Mouse (Mus musculus) retina, embryonic 14.5 days (tissue): ENCODE measurements around the gene Coq6.
"Not testable (repeated sequence)": the region's sequence is repeated elsewhere in the genome, so short reads cannot be mapped to it uniquely, and the experiment has no call there.

Source experiments
- DNase-seq: peaks from one replicate; pipeline ENCODE4 v3.0.0-alpha.2; 2015; ENCODE audit warnings: low spot score

Coq6 gene

DNA sequence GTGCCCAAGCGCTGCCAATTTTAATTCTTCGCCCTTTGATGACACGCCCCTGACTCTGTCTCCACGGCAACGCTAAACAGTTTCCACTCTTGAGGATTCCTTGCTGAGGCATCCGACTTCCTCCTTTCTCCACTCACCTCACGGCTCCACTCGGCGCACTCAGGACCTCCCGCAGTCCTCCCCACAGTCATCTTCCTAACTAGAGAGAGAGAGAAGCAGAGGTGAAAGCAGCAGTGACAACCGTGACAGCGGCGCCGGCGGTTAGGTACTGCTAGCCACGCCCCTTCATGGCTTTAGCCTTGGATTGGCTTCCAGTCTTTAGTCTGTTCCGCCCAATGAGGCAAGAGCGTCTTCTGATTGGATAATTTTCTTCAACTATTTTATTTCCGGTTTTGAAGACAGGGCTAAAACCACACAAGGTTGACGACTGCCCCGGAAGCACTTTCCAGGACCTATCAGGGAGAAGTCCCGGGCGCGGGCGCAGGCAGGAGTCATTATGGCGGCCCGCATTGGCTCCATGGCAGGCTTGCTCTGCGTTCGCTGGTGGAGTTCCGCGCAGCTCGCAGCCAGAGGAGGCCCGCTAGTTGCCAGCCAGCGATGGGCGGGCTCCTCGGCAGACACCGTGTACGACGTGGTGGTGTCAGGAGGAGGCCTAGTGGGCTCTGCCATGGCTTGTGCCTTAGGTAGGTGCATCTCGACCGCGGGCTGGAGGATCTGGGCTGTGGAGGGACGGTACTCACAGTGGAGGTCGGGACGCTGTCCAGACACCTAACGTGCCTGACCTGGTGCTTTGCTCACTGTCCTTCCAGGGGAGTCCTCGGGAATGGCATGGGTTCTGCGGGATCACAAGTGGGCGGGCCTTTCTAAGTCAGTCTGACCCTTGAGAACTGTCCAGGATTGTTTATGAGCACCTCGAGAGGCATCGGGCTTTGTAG, at the start of gene Coq6, which contains the start of gene Fam161b:
TSS of gene Coq6 (plus strand) at position 103 of the 935 bp plus-strand sequence.
TSS of gene Fam161b (minus strand) at position 279 of the 935 bp plus-strand sequence.
- DNase-seq = peak; percentile 99

DNA sequence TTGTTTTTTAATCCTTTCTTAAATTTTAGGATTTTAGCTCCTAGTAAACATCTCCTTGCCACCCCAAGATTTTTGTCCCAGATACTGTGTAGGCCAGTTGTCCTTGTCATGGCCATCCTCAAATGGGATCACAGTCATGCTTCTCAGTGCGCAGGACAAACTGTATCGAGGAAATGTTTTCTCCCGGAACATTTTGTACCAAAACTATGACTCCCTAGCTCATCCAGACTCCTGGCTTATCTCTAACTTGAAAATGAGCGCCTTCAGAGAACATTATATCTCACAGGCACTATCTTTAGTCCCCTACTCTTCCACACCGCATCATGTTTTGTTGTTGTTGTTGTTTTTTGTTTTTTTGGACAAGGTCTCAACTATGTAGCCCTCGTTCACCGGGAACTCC, 45.5 kb upstream of the Coq6 start:
- no peak for DNase-seq

DNA sequence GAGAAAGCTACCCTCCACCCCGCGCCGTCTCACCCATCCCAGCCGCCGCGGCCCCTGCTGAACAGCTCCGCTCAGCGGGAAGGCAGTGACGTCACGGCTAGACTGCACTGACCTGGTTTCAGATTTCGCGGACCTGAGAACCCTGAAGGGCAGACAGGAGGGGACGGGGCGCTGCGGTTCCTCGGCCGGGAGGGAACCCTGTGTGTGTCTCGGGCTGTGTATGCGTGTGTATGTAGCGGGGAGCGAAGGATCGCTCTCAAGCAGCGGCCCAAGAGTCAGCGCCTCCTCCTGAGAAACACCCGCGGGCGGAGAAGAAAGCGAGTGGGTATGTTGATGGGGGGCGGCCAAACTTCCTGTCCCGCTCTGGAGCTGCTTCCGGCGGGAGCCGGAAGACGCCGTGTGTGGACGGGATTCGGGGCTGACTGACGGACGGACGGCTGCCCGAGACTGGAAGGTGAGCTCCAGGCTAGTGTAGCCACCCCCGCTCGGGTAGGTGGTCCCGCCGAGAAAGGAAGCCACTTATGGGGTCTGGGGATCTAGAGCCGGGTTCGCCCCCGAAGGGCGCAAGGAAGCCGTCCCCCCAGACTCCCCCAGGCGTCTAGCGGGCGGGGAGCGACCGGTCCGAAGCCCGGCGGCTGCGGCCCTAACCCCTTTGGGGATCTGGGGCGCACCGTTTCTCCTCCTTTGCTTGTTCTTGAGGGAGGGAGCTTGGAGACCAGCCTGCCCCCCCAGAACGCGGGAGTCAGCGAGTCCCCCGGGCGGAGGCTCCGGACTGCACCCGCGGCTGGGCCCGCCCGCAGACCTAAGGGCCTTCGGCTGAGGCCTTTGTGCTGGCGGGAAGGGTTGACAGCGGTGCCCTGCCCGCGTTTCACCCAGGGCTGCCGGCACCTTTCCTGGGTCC, 44.5 kb upstream of the Coq6 start, which contains the start of gene Zfp410:
TSS of gene Zfp410 (plus strand) at position 132 of the 901 bp plus-strand sequence.
- DNase-seq = peak; percentile 88

DNA sequence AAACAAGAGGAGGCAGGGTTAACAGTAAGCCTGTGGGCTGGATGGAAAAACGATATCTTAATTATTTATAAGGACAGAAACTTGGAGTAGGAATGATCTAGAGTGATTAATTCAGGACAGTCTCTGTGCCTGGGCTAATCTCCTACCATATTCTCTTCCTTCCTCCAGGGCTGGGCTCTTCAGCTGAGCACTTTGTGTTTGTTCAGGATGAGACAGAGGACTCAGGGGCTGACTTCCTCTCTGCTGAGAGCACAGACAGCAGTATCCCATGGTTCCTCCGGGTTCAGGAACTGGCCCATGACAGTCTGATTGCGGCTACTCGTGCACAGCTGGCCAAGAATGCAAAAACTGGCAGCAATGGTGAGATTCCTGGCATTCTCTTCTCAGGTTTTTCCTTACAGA, 34.3 kb upstream of the Coq6 start:
- DNase-seq = no peak

DNA sequence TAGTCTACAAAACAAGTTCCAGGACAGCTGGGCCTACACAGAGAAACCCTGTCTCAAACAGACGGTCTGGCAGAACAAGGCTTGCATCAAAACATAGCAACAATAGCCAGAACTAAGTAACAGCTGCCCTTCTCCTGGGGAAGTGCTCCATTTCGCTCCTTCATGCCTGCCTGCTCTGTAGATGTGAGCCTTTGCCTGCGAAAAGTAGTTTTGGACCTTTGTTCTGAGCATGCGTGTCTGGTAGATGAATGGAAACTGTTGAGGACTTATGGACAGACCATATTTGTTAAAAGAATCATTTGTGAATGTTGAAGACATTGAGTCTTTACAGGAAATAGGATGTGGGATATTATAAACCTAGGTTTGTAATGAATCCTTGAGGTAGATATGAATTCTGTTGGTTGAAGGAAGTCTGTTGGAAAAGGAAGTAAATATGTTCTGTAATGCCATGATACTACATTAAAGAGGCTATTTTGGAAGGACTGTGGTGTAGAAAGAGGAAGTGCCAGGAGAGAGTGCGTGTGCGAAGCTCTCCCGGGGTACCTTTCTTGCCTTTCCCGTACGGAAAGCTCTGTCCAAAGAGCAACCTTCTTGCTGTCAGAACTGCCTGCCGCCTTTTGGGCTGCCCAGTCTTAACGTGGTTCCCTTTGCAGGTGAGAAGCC, 24.4 kb upstream of the Coq6 start:
- no peak for DNase-seq

DNA sequence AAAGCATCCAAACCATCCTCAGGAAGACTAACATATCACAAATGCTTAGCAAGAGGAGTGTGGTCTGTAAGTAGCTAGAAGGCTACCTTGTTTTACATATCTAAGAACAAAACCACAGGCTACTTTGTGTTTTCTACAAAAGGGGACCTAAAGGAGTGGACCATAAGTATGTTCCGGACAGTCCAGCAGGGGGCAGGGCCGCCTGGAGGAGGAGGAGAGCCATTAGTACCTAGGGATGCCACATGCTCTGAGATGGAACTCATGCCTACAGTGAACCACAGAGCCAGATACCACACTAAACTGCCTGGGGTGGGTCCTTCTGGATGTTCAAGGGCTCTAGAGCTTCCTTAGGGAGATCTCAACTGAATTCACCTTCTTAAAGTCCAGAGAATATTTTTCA, 14.3 kb upstream of the Coq6 start:
- peak; percentile 58 for DNase-seq

DNA sequence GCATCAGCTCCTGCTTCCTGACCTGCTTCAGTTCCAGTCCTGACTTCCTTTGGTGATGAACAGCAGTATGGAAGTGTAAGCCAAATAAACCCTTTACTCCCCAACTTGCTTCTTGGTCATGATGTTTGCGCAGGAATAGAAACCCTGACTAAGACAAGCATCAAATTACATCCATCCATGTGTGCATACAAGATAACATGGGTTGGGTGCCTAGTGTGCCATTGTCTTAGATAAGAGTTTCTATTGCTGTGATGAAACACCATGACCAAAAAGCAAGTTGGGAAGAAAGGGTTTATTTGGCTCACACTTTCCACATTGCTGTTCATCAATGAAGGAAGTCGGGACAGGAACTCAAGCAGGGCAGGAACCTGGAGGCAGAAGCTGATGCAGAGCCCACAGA, 2.8 kb upstream of the Coq6 start:
- not testable (repeated sequence) for DNase-seq

DNA sequence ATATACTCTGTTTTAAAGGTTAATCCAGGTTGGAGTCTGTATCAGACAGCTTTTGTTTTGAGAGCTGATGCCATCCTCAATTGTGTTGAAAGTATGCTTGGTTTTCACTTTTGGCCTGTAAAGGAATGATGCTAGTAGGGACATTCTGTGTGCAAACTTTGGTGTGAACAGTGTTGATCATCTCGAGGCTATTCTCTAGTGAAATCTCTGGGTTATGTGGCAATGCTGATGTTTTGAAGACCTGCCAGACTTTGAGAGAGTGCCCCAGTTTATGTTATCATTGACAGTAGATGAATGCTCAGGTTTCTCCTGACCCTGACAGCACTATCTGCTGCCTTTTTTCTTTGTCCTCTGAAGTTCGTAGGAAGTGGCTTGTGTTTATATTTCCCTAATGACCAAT, 1.4 kb downstream of the Coq6 start:
- DNase-seq = no peak

DNA sequence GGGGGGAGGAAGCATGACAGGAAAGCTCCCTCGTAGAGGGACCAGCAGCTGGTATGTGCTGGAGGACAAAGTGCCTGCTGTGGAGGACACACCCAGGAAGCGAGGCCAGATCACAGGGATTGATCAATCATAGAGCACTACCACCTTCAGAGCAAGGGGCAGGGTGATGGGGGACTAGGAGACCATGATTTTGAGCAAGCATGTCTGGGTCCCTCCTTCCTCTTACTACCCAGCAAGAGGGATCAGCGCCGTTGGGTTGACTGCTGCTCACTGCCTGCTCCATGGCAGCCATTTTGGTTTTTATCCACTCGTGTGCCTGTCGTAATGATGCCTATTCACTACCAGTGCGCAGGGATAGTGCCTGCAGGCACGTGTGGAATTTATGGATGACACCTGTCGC, 2.8 kb downstream of the Coq6 start:
- DNase-seq = no peak

DNA sequence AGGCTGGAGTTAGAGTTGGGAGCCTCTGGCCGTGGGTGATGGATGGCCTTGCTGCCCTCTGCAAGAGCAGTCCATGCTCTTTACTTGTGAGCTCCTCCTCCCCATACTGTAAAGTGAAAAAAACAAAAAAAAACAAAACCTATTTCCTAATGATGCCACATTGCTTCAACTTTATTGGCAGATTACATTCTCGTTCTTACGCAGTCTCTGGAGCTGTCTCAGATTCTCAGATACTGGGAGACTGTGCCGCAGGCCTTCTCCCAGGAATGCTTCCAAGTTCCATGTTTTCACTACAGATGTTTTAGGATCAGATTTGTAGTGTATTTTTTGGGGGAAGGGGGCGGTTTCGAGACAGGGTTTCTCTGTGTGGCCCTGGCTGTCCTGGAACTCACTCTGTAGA, 3.7 kb downstream of the Coq6 start:
- no peak for DNase-seq

DNA sequence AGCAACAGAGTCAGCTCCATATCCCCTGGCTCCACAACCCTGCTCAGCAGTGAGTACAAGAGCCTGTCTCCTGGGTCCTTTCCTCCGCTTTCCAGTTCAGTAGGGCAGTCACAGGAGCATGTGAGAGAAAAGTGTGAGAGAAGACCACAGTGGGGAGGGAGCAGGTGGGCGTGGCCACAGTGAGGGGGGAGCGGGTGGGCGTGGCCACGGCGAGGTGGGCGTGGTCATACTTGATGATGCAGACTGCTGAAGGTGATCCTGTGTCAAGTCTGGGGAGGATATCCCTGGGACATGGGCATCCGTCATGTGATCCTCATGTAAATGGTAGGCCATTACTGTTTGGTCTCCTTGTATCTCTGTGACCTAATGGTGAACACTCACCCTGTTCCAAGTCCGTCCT, 5.5 kb downstream of the Coq6 start:
- DNase-seq = no peak

DNA sequence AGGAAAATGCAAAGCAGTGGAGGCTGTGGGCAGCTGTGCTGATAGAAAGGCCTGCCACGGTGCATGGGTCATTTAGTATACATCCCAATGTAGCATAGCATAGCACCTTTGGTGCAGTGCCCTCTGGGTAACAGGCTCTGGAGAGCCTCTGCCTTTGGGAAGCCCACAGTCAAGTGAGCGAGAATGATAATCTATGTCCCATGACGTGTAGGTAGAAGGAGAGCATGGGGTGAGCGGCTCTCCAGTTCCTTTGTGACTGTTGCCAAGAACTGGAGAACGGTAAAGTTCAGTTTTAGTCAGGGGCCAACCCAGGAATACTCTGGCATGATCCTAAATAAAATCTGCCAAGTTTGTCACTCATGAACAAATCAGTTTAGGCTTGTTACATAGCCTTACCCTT, 10.2 kb downstream of the Coq6 start:
- DNase-seq = no peak

DNA sequence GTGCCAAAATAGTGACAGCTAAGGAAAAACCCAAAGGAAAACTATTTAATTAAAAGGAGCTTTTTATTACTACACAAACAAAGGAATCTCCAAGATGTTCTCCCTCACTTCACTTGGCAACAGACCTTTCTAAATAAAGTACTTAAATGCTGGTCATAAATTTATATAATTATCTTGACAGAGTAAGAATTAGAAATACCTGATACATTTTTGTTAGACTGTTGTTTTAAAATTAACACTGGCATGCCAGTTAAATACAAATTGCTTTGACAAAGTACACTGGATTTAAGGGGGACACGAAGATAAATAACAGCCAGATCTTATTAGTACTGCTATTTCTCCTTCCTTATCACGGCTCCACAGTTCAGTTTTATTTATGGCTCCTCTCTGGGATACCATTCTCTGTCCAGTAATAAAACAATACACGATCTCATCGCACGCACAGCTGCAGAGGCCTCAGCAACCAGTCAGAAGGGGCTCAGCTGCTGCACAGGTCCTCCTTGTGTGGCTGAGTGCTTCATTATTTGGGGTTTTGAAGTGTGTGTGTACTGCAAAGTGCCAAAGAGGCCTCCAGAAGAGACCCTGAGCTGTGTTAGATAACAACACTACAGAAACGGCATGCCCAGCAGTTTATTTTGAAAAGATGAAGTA, 12.5 kb downstream of the Coq6 start:
- DNase-seq = no peak

DNA sequence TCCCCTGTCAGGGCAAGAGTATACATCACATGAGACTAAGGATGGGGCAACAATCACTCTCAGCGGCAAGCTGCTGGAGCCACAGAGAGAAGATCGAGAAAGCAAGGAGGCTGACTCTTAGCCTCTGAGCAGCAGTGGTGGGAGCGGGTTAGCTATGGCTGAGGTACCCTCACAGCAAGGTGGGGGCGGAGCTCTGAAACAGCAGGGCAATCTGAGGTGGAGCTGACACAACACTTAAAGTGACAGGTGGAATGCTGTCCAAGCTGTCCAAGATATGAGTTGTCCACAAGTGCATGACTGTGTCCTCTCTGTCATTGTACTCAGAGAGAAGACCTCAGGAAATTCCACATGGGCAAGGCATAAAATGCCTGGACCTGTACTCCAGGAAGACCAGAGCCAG, 20.9 kb downstream of the Coq6 start:
- no peak for DNase-seq

DNA sequence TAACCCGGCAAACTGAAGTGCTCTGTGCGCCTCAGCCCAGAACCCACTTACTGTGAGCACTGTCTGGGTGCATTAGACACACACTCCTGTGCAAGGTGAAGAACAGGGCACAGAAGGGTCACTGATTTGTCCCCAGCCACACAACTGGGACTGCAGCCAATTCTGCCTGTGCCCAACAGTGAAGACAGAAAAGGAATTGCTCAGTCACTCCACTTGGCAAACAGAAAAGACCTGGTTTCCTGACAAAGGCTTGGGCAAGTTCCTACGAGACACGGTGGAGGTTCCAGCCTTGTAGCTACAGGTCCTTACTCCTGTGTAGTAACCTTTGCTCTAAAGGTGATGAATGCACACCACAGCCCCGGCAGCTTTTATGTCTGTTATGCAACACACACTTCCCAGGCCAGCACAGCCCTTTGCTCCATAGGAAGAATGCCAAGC, 23.2 kb downstream of the Coq6 start:
- no peak for DNase-seq

DNA sequence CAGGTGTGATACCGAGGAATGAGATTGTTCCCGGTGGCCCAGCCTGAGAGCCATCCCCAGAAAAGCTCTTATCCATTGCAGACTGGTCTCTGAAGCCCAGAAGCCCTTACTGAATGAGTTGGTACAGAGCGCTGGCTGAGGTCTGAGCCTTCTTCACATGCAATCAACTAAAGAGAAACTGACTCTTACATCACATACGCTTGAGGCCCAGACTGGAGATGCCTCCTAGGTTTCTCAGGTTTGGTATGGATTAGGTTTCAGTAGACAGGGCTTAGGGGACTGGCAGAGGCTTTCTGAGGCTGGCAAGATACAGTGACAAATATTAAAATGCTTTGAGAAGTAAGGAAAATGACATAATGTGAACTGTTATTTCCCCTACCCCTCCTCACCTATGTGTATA, 24.0 kb downstream of the Coq6 start:
- no peak for DNase-seq

DNA sequence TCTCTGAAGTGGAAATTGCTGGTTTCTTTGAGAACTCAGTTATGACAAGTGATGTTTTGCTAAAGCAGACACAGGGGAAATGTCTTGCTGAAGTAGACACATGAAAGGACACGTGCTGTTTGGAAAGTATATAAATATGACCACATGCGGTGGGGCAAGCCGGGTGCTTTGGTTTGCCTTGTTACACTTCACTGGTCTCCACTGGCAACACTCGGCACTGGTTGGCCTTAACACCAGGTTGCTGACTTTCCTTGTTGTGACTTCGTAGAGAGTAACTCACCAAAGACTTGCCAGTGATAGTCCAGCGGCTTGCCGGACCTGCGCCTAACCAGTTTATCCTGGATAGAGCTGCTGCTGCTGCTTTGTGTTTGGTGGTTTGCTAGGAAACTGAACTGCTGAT, 26.6 kb downstream of the Coq6 start:
- no peak for DNase-seq

DNA sequence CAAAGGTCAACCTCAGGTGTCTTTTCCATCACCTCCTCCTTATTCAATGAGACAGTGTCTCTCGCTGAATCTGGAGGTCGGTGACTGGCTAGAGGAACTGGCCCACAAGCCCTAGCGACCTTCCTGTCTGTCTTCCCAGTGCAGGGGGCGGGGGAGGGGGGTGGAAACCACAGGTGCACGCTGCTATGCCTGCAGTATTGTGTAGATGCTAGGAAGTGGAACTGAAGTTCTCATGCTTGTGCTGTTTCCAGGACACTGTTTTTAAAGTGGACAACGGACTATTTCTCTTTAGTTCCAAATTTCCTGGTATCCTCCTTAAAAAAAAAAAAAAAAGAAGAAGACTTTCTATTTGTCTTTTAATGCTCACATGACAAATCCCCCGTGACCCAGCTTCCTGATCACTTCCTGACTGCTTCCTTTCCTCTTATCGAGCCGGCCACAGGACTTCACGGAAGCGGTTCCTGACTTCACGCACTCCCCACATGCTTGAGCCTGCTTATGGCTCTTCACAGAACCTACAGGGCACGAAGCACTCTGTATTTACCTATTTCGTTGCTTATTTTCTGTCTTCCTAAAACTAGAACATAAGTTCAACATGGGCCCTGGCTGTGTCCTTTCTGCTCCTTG, 27.4 kb downstream of the Coq6 start:
- no peak for DNase-seq

DNA sequence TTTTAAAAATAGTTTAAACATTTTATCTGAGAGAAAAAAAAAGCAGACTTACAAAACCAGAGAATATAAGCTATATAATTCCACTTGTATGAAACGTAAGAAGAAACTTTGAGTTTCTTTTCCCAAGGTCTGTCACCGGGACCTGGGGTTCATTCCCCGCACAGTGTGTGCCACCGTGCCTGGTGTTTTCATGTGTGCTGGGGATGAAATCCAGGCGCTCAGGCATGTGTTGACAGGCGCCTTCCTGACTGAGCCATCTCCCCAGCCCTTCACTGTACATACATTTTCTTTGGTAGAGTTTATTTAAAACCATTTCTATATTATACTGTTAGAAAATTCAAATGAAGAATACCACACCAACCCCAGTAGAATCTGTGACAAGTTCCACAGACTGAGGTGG, 28.9 kb downstream of the Coq6 start:
- no peak for DNase-seq

DNA sequence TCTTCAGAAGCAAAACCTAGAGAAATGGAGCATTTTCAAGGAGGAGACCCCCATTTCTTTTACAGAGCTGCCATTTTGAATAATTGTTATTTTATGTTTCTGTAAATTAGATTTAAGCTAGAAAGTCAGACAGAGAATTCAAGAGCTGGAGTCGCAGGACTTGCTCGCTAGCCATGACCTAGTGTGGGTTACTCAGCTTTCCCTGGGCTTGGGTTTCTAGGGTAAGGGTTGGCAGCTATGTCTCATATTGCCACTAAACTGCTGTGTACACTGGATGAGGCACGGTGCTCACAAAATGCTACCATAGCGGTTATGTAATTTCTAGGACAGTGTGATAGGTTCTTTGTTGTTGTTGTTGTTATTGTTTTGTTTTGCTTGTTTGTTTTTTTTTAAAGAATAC, 31.2 kb downstream of the Coq6 start:
- no peak for DNase-seq

DNA sequence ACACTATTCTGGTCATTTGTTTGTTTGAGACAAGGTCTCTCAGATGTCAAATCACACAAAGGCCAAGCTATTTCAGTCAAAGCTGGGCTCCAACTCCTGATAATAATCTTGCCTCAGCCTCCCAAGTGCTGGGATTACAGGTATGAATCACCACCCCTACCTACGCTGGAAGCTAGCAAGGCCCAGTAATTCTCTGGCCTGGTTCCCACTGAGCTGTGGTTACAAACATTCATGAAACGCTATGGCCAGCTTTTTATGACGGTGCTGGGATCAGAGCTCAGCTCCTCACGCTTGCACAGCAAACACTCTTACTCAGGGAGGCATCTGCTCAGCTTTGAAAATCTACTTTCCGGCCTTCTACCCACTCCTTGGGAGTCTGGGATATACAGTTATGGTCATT, 32.4 kb downstream of the Coq6 start:
- DNase-seq = no peak
